Mouse (Mus musculus) large intestine, adult 2 months (tissue): ENCODE data around the gene Krt88. TPM values are rescaled to one million over a fixed set of nuclear protein-coding genes. Genes with fewer than 3 reads are reported as not detected.

Experiments used
- DNase-seq: peaks from one replicate; pipeline ENCODE4 v3.0.0-alpha.2; 2012; ENCODE audit warnings: low read depth, low spot score
- WGBS: fragments of 180-500 bp; shearing (Covaris S2); methylation state at CpG from one replicate; pipeline ENCODE4 v1.1.7; 2018; 5-methylcytosine and 5-hydroxymethylcytosine counted together
- polyA plus RNA-seq: library from polyadenylated mRNA; depleted of rRNA; stranded (reverse); fragments of >200 nt; gene quantifications from 2 replicates; pipeline ENCODE4 v1.2.3, GENCODE M21; 2012; rRNA removed

The Krt88 gene
- 0.09 and 0.12 TPM in 2 replicates for polyA plus RNA-seq

GRCm38 (mm10) chr15:101447444-101447843 is at the start of gene Krt88:
Gene Krt88 (plus strand): TSS chr15:101447744.
- no peak for DNase-seq
- 81% methylated on average over 2 of the region's 2 CpGs for WGBS

DNA sequence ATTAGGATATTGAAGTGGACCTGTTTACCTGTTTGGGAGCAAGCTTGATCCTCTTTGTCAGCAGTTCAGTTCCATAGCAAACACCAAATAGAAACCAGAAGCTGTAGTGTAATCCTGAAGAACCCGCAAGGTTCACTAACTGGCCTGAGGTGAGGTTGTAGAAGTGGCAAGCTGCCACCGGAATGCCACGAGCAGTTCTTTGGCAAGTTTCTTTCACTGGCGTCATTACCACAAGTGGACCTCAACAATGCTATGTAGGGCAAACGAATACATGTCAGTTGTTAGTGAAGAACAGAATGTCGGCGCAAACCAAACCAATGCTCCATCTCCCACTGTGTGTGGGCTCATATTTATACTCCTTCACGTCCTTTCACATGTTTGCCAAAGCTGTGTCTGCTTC is 49.3 kb upstream of the Krt88 start:
- DNase-seq = no peak
- WGBS = 83% methylated on average over 8 of the region's 8 CpGs

DNA sequence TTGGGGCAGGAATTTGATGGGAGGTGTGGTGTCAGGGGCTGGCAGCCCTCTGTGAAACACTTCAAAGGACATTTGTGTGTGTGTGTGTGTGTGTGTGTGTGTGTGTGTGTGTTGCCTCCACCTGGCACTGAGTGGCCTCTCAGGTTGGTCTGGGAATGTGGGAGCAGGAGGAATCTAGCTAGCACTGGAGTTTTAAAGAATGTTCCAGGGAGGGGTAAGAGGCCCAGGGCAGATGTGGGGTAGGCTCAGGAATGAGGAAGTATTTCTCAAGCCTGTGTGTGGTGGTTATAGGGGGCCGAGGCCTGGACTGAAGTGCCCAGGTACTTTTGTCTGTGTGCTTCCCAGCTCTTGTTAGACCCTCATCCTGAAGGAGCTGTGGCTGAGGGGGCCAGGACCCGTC is 36.8 kb upstream of the Krt88 start, which contains the start of gene Krt7:
Gene Krt7 (plus strand): TSS at position 269 of the 400 bp plus-strand sequence.
- DNase-seq = no peak

GRCm38 (mm10) chr15:101412188-101412587 is 35.4 kb upstream of the Krt88 start:
- WGBS = 15% methylated on average over 31 of the region's 31 CpGs
- DNase-seq = peak; percentile 64

More for the DNA sequence above, 36.8 kb upstream of the Krt88 start, which contains the start of gene Krt7:
- 22% methylated on average over 2 of the region's 2 CpGs for WGBS

DNA sequence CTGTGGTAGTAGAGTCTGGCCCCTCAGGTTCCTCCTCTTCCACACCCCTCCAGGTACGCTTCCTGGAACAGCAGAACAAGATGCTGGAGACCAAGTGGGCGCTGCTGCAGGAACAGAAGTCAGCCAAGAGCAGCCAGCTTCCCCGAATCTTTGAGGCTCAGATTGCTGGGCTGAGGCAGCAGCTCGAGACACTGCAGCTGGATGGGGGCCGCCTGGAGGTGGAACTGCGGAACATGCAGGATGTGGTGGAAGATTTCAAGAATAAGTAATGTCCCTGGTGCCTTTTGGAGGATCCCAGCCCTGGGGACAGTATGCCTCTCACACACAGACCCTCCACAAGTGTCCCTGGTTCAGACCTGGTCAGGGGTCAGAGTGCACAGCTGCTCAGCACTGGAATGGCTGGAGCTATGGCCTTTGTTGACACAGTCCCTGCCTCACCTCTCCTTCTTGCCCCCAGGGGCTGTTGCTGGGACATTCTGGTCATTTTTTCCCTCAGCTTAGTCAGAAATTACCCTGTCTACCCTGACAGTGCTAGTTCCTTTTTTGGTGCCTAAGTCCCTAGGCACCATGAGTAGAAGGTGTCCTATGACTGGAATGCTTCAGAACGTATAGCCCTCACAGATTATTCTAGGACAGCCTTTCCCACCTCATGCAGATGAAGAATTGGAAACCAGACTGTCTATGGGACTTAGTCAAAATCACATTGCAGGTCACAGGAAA is 33.5 kb upstream of the Krt88 start:
- WGBS = 35% methylated on average over 7 of the region's 7 CpGs
- DNase-seq = no peak

- DNase-seq = peak; percentile 50
- 28% methylated on average over 11 of the region's 11 CpGs for WGBS
These were observed 32.6 kb upstream of the Krt88 start for GRCm38 (mm10) chr15:101414807-101415565.

- 80% methylated on average over 4 of the region's 4 CpGs for WGBS
- DNase-seq = no peak
These were observed 28.6 kb upstream of the Krt88 start for GRCm38 (mm10) chr15:101418950-101419349.

DNA sequence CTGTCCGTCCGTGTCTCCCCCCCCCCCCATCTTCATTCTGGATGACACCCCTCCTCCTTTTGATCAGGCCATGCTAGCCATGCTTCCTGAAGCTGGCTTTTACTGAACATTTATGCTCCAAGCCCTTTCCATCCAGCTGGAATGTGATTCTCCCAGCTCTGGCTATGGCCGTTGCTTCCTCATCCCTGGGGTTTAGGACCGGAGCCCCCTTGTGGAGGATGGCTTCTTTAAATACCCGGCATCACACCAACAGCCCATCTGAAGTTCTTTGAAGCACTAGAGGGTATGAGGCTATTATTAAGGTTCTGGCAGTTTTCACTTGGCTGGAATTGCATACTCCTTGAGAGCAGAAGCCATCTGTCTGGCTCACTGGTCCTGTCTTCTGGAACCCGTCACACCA is 26.6 kb upstream of the Krt88 start:
- no peak for DNase-seq

GRCm38 (mm10) chr15:101424914-101425313 is 22.6 kb upstream of the Krt88 start:
- DNase-seq = no peak
- WGBS = 24% methylated on average over 5 of the region's 5 CpGs

More for the DNA sequence above, 26.6 kb upstream of the Krt88 start:
- 62% methylated on average over 6 of the region's 6 CpGs for WGBS

DNA sequence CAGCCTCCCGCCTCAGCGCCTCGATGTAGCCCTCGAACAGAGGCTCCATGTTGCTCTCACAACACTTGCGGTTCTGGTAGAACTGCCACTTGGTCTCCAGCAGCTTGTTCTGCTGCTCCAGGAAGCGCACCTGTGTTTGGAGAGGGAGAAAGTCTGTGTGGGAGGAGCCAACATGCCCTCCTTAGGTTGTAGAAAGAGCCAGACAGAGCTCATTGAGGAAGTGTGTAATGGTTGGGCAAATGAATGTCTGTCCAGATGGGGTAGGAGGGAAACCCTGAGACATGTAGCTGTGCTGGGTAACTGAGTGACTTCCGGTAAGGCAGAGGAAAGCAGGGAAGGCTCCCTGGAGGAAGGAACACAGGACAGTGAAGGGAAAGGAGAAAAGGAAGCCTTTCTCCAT is 10.9 kb upstream of the Krt88 start:
- WGBS = 45% methylated on average over 7 of the region's 7 CpGs
- no peak for DNase-seq

GRCm38 (mm10) chr15:101438555-101438954 is 9.0 kb upstream of the Krt88 start, which contains the start of gene Krt87:
Gene Krt87 (minus strand): TSS chr15:101438804.
- DNase-seq = no peak
- 5% methylated on average over 34 of the region's 34 CpGs for WGBS

DNA sequence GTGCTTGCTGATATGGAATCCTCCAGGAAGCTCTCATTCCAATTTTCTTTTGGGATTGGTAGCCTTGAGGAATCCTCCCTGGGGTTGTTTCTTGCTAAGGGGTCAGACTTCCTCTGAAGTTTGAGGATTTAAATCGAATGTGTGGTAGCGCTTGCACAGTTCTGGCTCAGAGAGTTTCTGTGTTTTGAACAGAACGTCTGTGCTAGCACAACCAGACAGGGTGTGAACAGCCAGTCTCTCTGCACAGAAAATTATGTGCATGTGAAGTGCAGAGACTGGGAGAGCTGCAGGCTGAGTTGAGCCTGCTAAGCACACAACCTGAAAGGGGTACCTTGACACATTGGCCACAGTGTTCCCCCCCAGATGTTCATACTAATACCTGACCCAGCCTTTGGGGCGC is 6.7 kb upstream of the Krt88 start:
- no peak for DNase-seq

GRCm38 (mm10) chr15:101446572-101446971 is 972 bp upstream of the Krt88 start:
- no peak for DNase-seq
- 34% methylated on average over 11 of the region's 11 CpGs for WGBS

More for the DNA sequence above, 6.7 kb upstream of the Krt88 start:
- 78% methylated on average over 4 of the region's 4 CpGs for WGBS

GRCm38 (mm10) chr15:101453093-101453736 is 5.7 kb downstream of the Krt88 start:
- WGBS = 8% methylated on average over 13 of the region's 13 CpGs
- DNase-seq = peak; percentile 54

DNA sequence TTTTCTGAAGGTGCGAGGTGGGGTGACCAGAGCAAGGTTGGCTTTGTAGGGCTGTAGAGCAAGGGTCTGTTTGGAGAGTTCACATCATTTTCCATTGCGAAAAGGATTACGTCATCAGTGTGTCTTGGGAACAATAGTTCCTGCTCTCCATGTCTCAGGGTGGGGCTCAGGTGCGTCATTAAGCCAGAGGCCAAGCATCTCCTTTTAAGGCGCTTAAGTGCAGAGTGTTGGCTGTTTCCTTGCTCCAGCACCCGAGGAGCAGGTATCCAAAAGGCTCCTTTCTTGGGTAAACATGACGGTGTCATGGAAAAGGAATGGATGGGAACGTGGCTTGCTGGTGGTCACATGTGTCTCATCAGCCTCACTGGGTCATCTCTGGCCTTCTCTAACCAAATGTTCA is 7.2 kb downstream of the Krt88 start:
- WGBS = 39% methylated on average over 8 of the region's 8 CpGs
- DNase-seq = no peak

GRCm38 (mm10) chr15:101455292-101455691 is 7.7 kb downstream of the Krt88 start:
- no peak for DNase-seq
- 72% methylated on average over 2 of the region's 2 CpGs for WGBS

GRCm38 (mm10) chr15:101455891-101456290 is 8.3 kb downstream of the Krt88 start:
- DNase-seq = no peak
- WGBS = 94% methylated on average over 6 of the region's 6 CpGs

DNA sequence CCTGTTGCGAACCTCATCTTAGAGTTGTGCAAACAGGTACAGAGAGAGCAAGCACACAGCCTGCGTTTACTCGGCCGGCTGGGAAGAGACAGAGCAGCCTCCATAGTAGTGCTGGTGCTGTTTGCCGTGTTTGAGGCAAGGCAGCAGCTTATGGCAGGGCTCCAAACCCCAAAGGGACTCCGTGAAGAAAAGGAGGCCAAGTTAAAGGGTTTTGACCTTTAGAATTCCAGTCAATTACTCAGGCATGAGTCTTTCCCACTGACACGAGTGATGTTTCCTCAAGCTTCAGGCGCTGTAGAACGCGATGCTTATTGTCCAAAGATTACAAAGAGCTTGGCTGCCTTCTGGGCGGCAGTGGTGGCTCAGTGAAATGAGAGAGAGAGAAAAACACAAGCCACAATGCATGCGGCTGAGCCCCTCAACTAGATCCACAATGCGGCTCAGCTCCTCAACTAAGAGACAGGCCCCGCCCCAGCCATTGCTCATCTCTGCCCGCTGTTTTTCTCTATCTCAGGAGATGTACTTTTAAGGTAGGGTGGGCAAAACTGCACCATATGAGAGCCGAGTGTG is 10.9 kb downstream of the Krt88 start:
- no peak for DNase-seq
- 53% methylated on average over 16 of the region's 16 CpGs for WGBS

DNA sequence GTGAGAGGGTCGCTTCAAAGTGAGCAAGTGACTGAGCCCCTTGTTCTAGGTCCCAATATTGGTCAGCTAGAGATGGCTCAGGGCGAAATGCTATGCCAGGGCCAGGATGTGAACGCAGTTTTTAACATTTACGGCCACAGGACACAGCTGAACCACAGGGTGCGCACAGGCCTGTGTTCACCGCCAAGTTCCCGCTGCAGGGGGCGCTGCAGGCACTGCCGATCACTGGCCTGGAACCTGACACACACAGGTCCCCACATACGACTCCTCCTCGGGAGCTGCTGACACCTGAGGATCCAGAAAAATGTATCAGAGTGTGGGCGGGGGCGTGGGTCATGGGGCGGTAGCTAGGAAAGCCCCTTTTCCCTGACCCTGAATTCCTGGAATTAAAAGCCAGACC is 11.7 kb downstream of the Krt88 start:
- 76% methylated on average over 14 of the region's 14 CpGs for WGBS
- DNase-seq = no peak

DNA sequence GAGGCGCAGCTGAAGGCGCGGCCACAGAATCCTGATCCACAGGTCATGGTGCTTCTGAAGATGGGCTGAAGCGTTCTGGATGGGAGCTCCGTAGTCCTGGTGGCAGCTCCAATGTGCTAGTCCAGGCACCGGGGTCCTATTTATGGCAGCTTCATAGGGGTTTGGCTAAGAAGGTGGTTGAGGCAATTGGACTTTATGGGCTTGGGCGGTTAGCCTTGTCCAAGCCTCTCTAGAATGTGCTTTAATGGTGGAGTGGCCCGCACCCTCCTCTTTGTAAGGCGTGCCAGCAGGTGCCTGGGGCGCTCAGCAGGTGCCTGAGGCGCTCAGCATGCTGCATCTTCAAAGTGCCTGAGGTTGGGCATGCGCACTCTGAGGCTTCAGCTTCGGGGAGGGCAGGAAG is 16.1 kb downstream of the Krt88 start, which contains the start of gene Krt81:
Gene Krt81 (minus strand): TSS at position 101 of the 400 bp plus-strand sequence.
- 51% methylated on average over 13 of the region's 13 CpGs for WGBS
- no peak for DNase-seq
